Mouse (Mus musculus) ES-E14 (cell line): Measurements from ENCODE around the gene Hspb9.

Experiments used
- HCFC1 ChIP-seq: IDR thresholded peaks from 2 replicates; pipeline ENCODE4 v1.6.1; 2012; ENCODE audit warnings: low read length, inconsistent platforms, borderline replicate concordance; ENCODE audit not compliant: insufficient read depth
- ZC3H11A ChIP-seq: IDR thresholded peaks from 2 replicates; pipeline ENCODE4 v1.6.1; 2012; ENCODE audit warnings: low read depth, mild to moderate bottlenecking, inconsistent platforms, low read length, borderline replicate concordance
- ZNF384 ChIP-seq: IDR thresholded peaks from 2 replicates; pipeline ENCODE4 v1.6.1; 2012; ENCODE audit warnings: low read depth, low read length, inconsistent platforms

DNA sequence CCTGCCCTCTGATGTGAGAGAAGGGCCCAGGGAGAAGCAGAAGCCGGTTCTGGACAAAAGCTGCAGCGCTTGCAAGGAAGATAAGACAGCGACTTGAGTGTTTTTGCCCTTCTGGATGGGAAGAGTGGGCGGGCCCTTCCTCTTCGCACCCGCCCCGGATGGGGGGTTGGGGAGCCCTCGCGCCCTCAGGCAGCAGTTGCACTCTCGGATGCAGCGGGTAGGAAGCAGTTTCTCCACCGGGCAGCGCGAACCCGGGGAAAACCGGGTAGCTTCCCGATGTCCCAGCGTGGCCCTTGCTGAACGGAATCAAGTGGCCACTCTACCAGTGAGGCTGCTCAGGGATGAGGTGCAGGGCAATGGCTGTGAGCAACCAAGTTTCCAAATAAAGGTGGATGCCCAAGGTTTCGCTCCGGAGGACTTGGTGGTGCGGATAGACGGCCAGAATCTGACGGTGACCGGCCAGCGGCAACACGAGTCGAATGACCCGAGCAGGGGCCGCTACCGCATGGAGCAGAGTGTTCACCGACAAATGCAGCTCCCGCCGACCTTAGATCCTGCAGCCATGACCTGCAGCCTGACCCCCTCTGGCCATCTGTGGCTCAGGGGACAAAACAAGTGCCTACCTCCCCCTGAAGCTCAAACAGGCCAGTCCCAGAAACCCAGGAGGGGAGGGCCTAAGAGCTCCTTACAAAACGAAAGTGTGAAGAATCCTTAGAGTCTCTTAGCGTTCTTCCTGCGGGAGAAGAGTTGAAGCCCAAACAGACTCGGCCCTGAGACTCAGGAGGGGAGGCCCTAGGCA is at the start of gene Hspb9:
- TF ChIP-seq HCFC1 (no peak; the same call in 1 of the 2 replicates), ZC3H11A (no peak), ZNF384 (no peak)
